Mouse (Mus musculus) heart, adult 9 months (tissue): ENCODE data around the gene Rnf224.

Experiments
- DNase-seq, 2 experiments: peaks; one replicate each; pipeline ENCODE4 v3.0.0; 2022; ENCODE audit warnings: low spot score in 2 of 2

The Rnf224 gene

DNA sequence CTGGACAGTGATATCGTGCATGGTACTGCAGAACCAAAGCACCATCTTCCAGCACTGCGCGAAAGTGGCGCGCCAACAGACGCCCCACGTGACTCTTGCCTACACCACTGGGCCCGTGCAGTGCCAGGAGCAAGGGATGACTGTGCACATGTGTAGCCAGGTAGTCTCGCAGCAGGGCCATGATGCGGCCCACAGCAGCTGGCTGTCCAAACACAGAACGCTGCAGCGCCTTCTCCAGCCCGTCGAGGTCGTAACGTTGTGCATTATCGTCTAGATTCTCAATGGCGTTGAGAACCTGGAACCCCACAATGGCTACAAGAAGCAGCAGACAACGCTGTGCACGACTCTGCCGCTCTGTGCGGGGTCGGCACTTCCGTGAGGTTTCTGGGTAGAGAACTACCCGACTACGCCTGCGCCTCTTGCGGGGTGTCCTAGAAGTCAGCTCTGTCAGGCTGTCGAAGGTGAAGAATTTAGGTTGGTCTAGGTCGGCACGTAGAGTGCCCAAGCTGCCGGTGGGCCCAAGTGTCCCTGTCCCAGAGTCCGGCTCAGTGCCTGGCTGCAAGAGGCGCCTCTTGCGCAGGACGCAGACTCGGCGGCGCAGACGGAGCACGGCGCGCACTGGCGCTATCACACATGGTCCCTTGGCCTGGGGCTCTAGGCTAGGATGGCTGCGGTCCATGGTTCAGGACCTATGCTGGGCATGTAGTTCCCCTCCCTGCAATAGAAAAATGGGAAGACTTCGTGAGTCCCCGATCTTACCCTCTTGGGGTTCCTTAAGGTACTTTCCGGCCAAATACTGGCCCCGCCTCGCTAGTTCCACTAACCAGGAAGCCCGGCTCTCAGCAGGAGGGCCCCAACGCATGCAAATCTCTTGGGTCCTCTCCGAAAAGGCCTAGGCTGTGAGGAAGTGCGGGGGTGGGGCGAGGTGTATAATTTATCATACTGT is 41.1 kb downstream of the Rnf224 start:
- peak; percentile 79 to 87 for DNase-seq

GRCm38 (mm10) chr2:25194486-25195171 is 42.0 kb downstream of the Rnf224 start:
- DNase-seq = no peak

DNA sequence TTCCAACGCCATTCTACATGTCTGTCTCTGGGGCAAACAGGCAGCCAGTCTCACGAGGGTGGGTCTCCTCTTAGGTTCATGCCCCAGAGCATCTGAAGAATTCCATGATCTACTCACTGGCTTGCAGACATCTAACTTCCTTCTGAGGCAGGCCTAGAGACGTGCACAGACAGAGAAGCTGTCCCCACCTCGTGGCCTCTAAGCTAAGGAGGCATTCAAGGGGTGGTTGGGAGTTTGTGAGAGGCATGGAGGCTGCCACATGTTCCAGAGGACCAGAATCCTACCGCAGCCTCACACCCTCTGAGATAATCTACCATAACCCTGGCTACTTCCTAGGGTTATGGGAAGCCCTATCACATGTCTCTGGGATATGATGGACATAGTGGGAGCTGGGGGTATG is 42.6 kb downstream of the Rnf224 start:
- no peak for DNase-seq

DNA sequence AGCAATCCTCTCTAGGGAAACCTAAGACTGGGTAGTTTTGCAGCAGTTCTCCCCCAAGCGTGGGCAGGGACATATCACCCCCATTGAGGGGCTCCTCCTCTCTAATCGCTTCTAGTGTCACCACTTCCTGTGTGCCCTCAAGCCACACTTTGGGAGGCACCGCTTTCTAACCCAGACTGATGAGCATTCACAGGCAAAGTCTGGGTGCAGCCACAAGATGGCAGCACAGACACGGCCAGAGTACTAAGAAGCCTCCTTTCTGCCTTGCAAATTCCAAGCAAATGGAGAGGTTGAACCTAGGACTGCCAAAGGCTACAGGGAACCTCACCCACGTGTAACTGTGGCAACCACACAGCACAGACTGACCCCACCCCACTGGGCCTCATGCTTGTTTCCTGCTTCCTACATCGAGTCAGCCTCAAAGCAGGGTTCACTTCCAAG is 43.2 kb downstream of the Rnf224 start:
- peak; percentile 85 to 86 for DNase-seq

- DNase-seq = no peak
Measured at GRCm38 (mm10) chr2:25187841-25188240, 48.7 kb downstream of the Rnf224 start.

GRCm38 (mm10) chr2:25186575-25186930 is 50.0 kb downstream of the Rnf224 start:
- DNase-seq = no peak

DNA sequence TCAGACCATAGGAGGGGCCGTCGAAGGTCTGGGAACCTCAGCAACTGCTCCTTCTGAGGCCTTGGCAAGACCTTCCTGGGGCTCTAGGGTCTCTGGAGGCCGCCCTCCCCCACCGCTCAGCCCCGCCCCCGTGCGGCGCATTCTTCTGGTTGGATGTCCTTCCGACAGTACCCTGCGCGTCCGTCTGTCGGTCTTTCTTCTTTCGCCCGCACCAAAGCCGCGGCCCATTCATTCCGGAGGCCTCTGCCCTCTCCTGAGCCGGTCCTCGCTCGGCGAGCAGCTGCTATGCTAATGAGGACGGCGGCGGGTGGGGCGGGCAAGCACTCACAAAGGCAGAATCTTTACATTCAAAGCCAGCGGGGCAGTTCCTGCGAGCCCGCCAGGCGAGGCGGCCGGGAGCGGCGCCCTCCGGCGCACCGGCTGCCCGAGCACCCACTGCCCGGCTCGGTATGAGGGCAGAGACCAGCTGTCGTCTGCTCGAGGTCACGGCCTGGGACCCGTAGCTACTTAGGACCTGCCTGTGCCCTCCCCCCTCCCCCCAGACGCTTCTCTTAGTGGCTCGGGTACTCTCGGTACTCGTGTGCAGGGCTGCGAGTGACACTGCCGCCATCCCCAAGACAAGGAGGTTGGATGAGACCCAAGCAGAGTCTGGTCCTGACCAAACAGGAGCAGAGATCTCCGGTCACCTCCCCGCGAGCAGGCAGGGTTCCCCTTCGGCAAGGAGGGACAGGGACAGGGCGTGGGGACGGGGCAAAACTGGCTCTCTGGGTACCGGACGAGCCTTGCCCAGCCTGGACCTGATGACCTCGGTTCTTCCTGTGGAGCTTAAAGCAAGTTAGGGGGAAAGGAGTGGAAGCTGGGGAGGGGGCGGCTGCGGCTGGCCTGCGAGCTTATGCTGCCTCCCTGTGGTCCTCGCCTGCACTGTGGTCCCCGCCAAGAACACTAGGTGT is 50.7 kb downstream of the Rnf224 start:
- DNase-seq = peak in 1 of 2 experiments; percentile 33

GRCm38 (mm10) chr2:25184496-25184895 is 52.1 kb downstream of the Rnf224 start:
- no peak for DNase-seq
